Mouse (Mus musculus) kidney, adult 18-20 months (tissue): ENCODE data around the gene Cblc.
"Not testable (repeated sequence)": the region's sequence is repeated elsewhere in the genome, so short reads cannot be mapped to it uniquely, and the experiment has no call there.

Experiments
- DNase-seq: peaks from one replicate; pipeline ENCODE4 v3.0.0; 2021

The Cblc gene

DNA sequence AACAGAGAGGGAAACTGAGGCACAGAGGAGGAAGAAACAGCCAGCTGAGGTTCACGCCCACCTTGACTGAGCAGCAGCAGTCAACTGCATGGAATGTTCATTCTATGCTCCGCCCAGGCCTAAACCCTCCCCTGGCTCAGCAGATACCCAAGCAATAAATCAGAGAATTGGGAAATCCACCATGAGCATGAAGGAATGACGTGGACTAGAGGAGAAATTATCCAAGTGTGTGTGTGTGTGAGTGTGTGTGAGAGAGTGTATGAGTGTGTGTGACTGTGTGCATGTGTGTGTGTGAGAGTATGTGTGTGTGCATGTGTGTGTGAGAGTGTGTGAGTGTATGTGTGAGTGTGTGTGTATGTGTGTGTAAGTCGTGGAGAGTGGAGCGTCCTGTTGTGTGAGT, 21.8 kb upstream of the Cblc start:
- DNase-seq: no peak

DNA sequence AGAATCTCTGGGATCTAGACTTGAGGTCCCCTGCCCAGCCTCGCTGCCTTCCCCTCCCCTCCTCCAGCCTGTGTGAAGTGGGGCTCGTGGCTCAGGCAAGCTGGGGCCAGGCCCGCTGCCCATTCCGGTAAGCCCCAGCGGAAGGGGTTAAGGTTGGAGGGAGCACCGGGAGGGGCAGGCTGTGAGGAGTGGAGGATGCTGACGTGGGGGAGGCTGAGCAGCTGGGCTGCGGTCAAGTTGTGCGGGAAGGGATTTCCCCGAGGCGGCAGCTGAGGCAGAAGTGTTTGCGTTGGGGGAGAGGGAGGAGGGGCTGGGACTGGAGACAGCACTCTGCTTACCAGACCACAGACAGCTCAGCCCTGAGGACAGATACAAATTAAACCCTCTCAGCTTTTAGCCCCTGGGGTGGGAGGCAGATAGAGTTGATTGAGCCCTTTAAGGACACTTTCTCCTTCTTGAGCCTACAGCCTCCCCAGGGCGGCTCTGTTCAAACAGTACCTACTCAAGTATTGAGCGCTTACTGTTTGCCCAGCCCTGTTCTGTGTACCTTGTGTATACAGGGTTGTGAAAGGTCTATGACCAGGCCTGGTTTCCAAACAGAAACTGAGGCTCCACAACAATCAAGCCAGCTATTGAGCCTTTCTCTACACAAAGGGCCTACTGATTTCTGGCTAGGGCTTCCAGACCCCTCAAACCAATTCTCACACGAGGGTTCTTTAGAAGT, 20.9 kb upstream of the Cblc start:
- no peak for DNase-seq

DNA sequence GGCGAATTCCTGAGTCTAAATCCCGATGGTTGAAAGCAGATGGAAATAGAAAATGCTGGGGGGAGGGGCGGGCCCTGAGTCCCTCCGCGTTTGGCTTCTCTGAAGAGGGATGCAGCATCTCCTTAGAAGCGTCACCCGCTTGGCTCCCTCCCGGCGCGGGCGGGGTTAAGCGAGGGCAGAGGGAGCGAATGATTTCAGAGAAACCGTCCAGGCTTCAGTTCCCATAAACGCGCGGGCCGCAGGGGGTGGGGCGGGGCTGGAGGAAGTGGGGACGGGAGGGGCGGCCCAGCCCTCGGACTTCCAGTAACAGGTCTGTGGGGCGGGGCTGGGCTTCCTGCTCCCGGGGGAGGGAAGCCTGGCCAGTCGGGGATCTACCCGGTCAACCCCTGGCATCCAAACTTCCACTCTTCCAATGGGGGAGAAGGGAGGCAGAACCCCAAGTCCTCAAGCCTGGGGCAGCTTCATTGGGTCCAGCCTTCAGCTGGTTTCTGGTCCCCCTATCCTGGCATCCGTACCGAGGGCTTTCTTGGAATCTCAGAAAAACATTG, 19.7 kb upstream of the Cblc start:
- DNase-seq: peak; percentile 89

DNA sequence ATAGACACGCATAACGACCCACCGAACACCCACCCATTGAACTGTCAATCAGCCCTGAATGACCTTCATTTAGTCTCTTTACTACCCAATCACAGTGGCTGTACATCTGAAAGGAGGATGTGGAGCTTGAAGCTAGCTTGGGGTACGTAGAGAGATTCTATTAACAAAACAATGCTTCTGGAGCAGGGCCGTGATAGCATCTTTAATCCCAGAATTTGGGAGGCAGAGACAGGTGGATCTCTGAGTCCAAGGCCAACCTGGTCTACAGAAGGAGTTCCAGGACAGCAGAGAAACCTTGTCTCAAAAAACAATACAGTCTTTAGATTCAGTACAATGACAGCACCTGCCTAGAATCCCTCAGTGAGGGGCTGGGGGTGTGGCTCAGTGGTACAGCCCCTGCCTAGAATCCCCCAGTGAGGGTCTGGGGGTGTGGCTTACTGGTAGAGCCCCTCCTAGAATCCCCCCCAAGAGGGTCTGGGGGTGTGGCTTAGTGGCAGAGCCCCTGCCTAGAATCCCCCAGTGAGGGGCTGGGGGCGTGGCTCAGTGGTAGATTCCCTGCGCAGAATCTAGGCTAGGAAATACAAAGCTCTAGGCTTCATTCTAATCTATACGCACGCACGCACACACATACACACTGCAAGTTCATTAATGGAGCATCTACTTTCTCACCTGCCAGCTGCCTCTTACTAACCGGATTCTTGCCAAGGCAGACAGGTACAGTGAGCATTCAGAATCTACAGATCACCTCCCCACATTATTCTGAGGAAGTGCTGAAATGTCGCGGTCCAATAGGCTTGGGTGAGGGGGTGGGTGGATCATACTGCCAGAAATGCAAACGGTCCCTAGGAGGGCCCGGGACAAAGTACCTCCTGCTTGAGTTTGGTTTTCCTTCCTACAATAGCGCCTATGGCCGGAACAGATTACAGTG, 19.0 kb upstream of the Cblc start:
- DNase-seq: no peak

DNA sequence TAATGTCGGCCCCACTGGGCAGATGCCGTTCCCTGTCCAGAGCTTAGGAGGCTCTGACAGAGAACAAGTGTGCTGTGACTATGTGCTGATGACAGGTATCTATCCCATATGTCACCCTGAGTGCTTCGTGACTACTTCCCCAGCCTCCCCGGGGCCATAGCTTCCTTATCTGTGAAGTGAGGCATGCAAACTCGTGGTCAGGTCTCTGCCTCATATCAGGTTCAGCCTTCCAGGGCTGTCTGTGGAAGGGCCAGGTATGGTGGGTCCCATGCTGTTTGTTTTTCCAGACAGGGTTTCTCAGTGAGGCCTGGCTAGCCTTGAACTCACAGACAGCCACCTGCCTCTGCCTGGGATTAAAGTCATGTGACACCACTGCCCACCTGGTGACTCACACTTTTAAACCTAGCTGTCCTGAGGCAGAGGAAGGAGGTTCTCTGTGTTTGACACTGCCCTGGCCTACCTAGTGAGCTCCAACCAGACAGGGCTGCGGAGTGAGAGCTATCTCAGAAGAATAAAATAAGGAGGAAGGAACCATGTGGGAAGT, 17.0 kb upstream of the Cblc start:
- no peak for DNase-seq

DNA sequence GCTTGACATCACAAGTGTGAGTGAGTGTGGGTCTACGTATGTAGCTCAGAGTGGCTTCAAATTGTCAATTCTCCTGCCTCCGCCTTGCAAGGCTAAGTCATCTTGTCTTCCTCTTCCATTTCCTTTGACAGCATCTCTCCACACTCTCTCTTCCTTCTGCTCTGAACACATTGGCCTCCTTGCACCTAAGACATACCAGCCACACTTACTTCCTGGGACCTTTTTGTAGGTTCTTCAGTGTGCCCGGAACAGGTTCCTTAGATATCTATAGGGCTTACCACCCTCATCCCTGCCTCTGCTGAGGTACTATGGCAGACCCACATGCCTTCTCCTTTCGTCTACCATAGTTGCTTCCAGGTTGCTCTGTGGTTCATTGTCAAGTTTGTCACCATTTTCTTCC, 16.6 kb upstream of the Cblc start:
- no peak for DNase-seq

DNA sequence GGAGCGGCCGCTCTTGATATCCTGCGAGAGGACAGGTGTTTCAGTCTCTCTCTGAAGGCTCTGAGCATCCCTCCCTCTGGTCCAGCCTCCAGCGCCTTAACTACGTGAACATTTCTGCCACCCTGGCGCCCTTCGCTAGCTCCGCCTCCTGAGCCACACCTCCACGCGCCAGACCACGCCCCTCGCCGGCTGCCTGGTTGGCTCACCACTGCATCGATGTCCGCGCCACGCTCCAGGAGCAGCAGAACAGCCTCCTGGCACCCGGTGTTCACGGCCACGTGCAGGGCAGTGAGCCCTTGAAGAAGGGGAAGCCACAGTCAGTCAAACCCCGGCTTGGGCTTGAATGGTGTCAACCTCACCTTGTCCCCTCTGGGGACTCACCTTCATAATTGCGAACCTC, 14.5 kb upstream of the Cblc start:
- DNase-seq: peak; percentile 83

DNA sequence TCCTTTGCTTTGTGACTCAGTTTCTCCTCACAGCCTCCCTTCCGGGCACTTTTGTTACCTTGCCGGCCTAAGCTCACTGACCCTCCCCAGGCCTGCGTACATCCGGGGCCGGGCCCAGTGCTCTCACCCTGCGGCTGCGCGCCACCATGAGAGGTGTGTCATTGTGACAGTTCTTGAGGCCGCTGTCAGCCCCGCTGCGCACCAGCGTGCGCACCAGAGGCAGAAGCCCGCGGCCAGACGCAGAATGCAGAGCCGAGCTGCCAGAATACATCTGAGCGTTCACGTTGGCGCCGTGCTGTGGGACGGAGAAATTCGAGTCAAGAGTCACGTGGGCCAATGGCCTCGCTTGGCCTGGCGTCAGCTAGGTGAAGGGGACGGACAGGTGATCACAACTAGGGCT, 12.8 kb upstream of the Cblc start:
- DNase-seq: peak; percentile 56

DNA sequence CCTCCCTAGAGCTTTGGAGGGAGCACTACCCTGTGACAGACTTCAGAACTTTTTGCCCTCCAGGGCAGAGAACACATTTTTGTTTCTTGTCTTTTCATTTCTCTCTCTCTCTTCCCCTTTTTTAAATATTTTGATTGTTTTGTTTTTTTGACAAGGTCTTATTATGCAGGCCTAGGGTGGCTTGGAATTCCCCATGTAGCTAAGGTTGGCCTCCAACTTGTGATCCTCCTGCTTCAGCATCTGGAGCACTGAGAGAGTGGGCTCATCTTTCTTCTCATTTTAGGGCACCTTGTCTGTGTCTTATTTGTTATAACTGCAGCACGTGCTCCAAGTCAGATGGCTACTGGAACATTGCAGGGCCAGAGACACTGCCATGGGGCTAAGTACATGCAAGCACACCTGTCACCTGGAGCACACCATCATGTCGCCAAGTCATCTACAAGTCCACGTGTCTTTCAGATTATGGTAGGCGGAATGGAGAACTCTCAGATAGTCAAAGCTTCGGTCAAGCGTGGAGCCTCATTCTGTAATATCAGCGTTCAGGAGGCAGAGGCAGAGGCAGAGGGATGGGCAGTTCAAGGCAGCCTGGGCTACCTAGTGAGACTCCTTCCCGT, 9.9 kb upstream of the Cblc start:
- no peak for DNase-seq

DNA sequence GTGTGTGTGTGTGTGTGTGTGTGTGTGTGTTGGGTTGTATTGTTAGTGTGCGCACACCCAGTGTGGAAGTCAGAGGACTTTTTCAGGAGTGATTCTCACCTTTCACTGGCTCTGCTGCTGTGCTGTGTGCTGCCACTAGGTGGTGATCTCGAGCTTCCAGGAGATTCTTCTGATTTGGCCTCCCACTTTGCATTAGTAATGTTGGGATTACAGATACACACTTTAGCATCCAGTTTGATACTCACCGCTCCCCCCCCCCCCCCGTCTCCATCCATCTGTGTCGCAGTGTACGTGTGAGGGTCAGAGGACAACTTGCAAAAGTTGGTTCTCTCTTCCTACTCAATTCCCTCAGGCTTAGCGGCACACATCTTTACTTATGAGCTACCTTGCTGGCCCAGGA, 6.4 kb upstream of the Cblc start:
- peak; percentile 84 for DNase-seq

DNA sequence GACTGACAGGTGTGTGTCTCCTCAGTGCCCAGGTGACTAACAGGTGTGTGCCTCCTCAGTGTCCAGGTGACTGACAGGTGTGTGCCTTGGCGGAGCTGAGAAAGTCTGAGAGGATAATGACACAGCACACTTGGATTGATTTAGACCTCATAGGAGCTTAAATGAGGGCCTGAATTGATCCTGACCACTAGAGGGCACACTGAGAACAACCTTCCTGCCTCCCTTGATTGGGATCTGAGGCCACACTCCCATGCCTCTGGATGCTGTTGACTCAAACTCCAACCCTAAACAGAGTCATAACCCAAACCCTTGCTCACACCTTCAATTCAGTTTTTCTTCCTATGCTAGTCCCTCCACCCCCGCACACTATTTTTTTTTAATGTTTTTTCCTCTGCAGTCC, 4.2 kb upstream of the Cblc start:
- DNase-seq: peak; percentile 65

DNA sequence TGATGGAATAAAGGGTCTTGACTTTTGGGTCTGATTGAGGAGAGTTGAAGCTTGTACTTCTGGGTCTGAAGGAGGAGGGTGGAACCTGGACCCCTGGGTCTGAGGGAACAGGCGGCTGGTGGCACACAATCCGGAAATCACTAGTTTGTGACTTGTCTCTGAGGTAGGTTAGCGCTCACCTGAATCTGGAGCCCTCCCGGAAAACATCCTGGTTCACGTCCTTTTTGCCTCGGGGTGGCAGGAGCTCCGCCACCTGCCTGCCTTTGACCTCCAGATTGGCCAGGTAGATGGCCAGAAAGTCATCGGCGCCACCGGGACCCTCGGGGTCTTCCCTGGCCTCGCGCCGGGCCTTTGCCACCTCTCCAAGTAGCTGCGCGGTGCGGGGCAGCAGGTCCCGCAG, 355 bp downstream of the Cblc start:
- DNase-seq: peak; percentile 44

DNA sequence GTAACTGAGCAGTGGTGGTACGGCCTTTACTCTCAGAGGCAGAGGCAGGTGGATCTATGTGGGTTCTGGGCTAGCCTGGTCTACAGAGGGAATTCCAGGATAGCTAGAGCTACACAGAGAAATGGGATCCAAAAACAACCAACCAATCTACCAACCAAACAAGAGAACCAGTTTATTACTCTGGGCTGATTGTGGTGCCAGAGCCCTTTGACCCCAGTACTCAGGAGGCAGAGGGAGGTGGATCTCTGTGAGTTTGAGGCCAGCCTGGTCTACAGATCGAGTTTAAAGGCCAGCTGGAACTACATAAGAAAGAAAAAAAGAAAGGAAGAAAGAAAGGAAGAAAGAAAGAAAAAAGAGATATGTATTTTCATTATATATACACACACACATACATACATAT, 1.4 kb downstream of the Cblc start:
- no peak for DNase-seq

DNA sequence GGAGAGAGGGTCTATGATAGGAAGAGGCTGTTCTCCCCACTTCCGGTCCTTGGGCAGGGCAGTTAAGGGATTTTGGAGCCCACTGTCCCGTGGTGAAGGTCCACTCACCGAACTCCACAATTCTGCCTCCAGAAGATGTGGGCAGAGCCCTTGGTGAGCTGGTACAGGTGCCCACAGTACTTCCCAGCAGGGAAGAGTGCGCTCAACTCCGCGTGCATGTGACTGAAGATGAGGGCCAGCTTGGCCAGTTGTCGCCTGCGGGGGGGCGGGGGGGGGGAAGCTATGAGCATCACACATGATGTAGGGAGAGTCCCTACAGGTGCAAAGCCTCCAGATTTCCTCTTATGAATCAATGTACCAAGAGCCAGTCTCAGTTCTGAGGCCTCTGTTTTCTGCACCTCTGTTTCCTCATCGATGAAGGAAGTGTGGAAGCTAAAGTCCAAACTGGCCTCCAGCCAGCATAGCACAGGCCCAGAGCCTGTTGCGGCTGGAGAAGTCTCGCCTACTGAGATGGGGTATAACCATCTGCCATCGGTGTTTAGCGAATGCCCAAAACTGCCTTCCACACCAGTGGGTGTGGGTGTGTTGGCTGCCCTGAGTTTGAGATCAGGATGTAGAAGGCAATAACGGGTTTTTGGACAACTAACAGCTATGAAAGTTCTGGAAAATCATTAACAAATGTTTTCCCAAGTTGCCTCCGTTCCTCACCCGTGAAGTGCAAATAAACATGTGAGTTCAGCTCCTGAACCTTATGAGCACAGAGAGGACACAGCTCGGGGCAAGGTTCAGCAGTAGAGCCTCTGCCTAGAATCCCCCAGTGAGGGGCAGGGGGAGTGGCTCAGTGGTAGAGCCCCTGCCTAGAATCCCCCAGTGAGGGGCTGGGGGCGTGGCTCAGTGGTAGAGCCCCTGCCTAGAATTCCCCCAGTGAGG, 3.6 kb downstream of the Cblc start:
- no peak for DNase-seq

DNA sequence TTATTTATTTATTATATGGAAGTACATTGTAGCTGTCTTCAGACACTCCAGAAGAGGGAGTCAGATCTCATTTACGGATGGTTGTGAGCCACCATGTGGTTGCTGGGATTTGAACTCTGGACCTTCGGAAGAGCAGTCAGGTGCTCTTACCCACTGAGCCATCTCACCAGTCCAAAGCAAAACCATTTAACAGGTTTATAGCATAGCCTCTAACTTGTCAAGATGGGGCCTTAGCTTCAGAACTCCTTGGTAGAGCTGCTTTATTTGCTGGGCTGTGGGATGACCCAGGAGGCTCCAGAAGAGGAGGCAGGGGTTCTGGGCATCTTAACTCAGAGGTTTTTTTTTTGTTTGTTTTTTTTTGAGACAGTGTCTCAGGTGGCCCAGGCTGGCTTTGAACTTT, 5.1 kb downstream of the Cblc start:
- DNase-seq: not testable (repeated sequence)

DNA sequence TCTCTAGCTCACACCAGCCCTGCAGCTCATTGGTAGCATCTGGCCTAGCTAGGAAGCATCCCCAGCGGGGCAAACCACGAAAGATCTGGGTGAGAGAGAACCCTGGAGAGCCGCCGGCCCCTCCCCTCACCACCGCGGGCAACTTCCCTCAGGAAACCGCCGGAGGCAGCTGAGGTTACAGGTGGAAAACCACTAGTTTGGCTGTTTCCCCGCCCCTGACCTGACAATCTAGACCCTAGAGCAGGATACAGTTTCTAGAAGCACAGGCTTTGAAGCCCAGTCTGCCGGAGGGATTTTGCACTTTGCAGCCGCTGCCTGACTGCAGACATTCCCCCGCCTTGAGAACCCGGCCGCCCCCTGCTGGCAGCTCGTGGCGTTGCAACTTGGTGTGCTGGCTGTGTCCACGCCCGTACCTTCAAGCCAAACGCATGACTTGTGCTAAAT, 6.7 kb downstream of the Cblc start:
- peak; percentile 93 for DNase-seq

DNA sequence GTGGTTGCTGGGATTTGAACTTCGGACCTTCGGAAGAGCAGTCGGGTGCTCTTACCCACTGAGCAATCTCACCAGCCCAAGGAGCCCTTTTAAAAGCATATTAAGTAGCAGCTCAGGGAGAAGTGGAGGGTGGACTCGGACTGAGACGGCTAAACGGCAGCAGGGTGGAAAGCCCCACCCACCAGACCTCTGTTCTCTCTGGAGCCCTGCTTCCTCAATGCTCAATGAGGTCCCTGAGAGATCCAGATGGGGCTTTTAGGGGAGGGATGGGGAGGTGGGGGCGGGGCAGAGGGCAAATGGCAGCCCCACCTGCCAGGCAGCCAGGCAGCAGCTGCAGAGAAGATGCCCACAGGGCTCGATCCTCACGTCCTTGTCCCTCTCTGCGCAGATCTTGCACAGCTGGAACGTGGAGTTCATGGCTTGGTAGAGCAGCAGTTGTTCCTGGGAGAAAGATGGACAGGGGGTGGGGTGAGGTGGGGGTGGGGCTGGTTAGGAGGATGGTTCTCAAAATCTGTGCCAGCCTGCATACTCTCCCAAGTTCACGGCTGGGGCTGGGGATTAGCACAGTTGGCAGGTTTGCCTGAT, 10.6 kb downstream of the Cblc start:
- DNase-seq: no peak

DNA sequence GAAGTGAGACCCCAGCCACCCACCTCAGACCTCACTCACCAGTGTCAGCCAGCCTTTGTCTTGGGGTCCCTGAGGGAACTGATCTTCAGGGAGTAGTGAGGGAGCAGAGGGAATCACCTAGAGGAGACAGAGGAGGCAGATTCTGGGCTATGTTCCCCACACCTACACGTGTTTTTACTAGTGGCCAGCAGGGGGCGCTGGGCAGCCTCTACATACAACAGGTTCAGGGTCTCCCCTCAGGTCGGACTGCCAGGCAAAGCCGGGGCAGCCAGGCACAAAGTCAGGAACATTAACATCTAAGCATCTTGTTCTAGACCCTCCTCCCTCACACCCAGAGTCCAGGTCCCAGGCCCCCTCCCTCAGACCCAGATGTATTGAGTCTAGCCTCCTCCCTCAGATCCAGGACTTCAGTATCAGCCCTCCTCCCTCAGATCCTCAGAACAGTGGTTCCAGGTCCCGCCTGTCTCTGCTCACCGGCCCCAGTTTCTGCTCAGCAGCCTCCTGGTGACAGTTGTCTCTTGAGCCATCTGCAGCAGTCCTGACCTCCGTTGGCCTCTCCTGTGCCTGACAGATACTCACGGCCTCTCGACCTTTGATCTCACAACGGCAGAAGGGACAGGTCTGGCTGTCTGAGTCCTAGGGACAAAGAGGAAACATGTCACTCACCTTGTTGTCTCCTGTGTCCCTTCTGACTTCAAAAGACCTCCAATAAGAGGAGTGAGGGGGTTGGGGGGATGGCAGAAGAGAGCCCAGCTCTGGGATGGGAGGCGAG, 11.7 kb downstream of the Cblc start:
- DNase-seq: no peak

DNA sequence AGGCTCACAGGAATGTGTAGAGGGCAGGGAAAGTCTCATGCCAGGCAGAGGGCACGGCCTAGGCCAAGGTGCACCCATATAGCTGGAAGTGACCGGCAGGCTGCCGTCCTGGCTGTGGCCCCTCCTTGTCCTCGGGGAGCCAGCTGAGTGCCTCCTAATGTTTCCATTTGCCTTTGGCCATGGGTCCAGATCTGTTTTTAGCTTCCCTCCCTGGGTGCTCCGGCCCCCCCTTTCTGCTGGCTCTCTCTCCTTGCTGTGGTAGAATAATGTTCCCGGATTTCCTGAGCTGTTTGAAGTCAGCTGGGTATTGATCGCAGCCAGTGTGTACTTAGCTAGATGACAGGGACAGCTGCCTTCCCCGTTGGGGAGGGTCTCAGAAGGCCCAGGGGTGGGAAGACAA, 13.0 kb downstream of the Cblc start:
- peak; percentile 44 for DNase-seq

DNA sequence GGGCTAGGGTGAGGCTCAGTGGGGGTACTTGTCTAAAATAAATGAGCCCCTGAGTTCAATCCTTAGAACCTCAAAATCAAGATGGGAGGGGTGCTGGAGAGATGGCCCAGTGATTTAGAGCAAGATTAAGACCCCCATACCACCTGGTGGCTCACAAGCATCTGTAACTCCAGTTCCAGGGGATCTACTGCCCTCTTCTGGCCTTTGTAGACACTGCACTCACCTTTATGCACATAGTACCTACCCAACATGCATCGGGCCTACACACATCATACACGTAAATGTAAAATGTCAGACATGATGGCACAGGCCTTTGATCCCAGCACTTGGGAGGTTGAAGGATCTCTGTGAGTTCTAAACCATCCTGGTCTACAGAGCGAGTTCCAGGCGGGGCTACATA, 14.0 kb downstream of the Cblc start:
- DNase-seq: peak; percentile 43

DNA sequence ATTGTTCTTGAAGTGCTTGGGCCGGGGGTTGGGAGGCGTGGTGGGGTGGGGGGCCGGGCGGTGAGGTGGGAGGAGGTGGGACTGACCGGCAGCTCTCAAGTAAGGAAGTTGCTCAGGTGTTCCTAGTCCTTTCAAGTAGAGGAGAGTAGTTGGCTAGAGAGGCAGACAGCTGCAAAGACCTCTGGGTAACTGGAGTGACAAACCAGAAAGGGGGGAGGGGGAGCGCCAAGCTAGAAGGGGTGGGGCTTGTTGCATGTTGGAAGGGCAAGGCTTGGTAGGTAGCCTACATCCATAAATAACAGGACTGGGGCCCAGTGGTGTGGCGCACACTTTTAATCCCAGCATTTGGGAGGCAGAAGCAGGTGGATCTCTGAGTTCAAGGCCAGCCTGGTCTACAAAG, 14.9 kb downstream of the Cblc start:
- no peak for DNase-seq
